Mouse (Mus musculus) embryo, embryonic 11.5 days (tissue): ENCODE results near the gene Phactr4.
"Not testable (repeated sequence)": the region's sequence is repeated elsewhere in the genome, so short reads cannot be mapped to it uniquely, and the experiment has no call there.

Experiments used
- DNase-seq: peaks from one replicate; pipeline ENCODE4 v3.0.0-alpha.2; 2012; ENCODE audit warnings: low read depth, low spot score

The Phactr4 gene

DNA sequence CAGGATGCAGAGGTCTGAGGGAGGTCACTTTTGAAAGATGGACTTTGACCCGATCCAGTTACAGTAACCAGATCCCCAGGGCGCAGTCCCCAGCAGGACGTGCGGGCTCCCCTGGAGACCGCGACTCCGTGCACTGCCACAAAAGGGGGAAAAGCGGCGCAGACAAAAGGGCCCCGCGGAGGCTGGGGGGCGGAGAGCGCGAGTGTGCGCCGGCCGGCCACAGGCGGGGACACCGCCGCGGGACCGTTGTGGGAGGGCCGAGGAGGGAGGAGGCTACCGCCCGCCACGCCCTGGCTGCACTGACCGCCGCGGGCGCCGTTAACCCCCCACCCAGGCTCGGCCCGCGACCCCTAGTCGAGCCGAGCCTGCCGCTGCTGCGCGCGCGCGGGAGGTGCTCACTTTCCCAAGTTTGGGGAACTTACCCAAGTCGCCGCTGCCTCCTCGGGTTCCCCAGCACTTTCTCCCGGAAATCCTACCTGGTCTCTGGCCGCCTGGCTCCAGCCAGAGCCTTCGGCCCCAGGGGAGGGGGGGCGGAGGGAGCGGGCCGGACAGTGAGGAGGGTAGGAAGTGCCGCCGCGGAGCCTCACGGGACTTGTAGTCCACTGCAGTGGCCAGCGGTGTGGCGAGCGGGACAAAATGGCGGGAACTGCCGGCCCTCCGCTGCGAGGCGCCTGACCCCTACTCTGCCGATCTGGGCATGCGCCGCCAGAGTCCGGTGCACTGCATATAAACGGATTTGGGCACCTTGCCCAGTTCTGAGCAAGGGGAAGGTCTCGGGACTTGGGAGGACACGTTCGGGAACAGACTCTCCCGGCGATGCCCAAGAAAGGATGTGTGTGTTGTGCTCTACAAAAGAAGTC lies at the start of gene Phactr4:
Gene Phactr4 (minus strand): TSS at position 567 of the 860 bp plus-strand sequence.
- DNase-seq: peak; percentile 94

- DNase-seq: no peak
These were observed 47.6 kb upstream of the Phactr4 start for GRCm38 (mm10) chr4:132469873-132470272.

DNA sequence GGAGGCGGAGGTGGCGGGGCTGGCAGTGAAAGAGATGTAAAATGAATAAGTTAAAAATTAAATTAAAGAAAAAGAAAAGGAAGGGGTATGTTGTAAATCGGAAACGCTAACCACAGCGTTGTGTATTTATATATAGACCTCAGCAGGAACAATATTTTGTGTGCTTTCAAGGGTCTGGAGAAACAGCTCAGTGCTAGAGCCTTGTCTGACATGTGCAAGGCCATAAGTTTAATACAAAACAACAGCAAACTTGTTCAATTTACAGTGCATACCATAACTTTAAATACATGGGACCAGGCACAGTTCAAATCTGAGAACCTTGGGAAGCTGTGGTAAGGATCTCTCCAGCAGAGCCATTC lies 41.9 kb upstream of the Phactr4 start:
- DNase-seq: no peak

GRCm38 (mm10) chr4:132463430-132464254 lies 41.4 kb upstream of the Phactr4 start, which contains the start of gene Med18:
Gene Med18, minus strand, starts transcription at chr4:132463921.
- DNase-seq: peak; percentile 88

DNA sequence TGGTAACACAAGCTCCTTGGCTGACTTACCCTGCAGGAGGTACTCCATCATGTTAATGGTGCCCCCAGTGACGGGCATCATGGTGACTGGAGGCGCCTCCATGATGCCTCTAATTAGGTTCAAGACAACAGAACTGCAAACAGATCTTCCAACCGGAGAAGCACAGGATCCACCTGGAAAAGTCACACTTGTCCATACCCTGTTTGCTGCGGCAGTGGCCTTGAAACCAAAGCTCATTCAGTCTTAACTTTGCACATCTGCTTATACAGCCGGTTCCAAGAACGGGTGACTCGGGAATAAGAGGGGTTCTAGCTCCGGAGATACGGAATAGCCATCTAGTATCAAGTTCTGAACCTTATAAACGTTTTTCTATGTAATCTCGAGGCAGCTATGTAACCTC lies 40.5 kb upstream of the Phactr4 start:
- no peak for DNase-seq

GRCm38 (mm10) chr4:132460225-132460624 lies 37.9 kb upstream of the Phactr4 start:
- DNase-seq: no peak

GRCm38 (mm10) chr4:132455561-132455960 lies 33.3 kb upstream of the Phactr4 start:
- DNase-seq: no peak

DNA sequence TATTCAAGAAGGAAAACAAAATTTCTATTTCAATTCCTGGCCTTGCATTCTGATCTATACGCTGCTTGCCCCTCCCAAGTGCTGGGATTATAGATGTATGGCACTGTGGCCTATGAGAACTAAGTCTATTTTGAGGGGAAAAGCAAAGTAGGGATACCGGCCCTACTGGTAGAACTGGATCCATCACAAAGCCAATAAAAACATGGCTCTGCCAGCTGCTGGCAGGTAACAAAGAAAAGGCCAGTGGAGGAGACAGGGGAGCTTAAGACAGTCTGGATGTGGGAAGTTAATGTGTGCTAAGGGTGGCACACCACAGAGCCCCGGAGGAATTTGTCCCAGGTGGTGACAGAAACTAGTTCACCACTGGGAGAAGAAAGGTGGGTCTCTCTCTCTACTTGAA lies 32.9 kb upstream of the Phactr4 start:
- no peak for DNase-seq

- DNase-seq: no peak
These were observed 31.9 kb upstream of the Phactr4 start for GRCm38 (mm10) chr4:132454216-132454615.

DNA sequence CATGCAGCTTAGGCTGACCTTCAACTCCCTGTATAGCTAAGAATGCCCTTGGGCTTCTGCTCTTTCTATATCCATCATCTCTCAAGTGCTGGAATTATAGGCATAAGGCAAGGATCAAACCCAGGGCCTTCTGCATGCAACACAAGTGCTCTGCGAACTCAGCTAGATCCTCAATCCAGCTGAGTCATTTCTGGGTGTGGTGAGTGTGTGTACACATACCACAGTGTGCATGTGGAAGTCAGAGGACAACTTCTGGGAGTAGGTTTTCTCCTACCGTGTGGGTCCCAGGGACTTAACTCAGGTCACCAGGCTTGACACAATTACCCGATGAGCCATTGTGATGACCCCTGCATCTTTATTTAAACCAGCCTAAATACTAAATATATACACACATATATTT lies 27.5 kb upstream of the Phactr4 start:
- no peak for DNase-seq

- no peak for DNase-seq
These were observed 23.8 kb upstream of the Phactr4 start for GRCm38 (mm10) chr4:132446105-132446504.

- DNase-seq: no peak
These were observed 22.2 kb upstream of the Phactr4 start for GRCm38 (mm10) chr4:132444516-132444915.

DNA sequence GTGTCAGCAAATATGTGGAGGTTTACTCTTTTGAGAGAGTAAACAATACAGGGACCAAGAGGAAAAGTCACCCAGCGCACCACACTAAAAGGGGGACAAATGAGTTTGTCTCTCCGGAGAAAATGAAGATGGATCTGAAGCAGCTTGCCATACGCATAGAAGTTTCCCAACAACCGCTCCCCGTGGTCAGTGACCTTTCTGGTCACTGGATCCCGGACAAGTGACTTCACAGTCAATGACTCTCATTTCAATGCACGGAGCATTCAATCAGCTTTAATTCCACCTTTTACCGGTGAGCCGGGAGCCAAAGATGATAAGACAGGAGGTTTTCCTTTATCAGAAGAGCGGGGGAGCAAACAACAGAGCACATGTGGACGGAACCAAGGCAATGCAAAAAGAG lies 15.6 kb upstream of the Phactr4 start:
- no peak for DNase-seq

GRCm38 (mm10) chr4:132432717-132433372 lies 10.6 kb upstream of the Phactr4 start:
- no peak for DNase-seq

GRCm38 (mm10) chr4:132428022-132428542 lies 5.8 kb upstream of the Phactr4 start:
- DNase-seq: no peak

- DNase-seq: no peak
These were observed 5.2 kb upstream of the Phactr4 start for GRCm38 (mm10) chr4:132427493-132427892.

DNA sequence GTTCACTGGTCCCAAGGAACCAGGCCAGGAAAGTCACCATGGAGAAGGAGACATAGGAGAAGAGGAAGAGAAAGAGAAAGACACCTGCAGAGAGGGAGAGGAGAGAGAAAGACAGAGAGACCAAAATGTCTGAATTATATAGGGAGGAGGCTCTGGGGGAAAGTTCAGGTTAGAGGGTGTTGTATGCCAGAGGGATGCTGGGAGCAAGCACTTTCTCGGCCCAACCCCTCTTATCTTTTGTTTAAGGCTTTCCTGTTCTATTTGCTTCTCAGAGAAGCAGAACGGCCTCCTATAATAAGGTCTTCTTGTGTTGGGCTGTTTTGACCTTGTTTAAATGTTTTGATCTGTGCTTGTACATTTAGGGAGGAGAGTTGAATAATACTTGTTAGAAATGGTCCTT lies 3.7 kb upstream of the Phactr4 start:
- no peak for DNase-seq

GRCm38 (mm10) chr4:132424765-132425164 lies 2.5 kb upstream of the Phactr4 start:
- DNase-seq: no peak

GRCm38 (mm10) chr4:132421556-132421922 lies 750 bp downstream of the Phactr4 start:
- DNase-seq: no peak

GRCm38 (mm10) chr4:132420471-132420870 lies 1.8 kb downstream of the Phactr4 start:
- DNase-seq: no peak

GRCm38 (mm10) chr4:132415966-132416365 lies 6.3 kb downstream of the Phactr4 start:
- DNase-seq: no peak

GRCm38 (mm10) chr4:132413257-132413656 lies 9.0 kb downstream of the Phactr4 start:
- not testable (repeated sequence) for DNase-seq
